Mouse (Mus musculus) layer of hippocampus, postnatal 10 days (tissue): ENCODE measurements around the gene Ftl1-ps1. TPM values are rescaled to one million over a fixed set of nuclear protein-coding genes. Genes with fewer than 3 reads are reported as not detected.

Source experiments
- DNase-seq, 2 experiments: peaks; one replicate each; pipeline ENCODE4 v3.0.0; 2021; ENCODE audit warnings: low spot score in 2 of 2
- long read RNA-seq: library from polyadenylated mRNA; stranded (forward); transcript quantifications from one replicate; pipeline ENCODE4 v2.0.0, GENCODE M21; 2023
- microRNA-seq, 2 experiments: library from miRNA; unstranded; fragments of <30 nt; microRNA quantifications; one replicate each; pipeline ENCODE4 v1.2.0; 2021
- total RNA-seq, 2 experiments: library from RNA; stranded (reverse); gene quantifications; 2 replicates each; pipeline ENCODE4 v1.2.3; 2021

Gene Ftl1-ps1
- total RNA-seq, result 100 to 1,000 TPM; 403 to 422 TPM
- long read RNA-seq, transcript Ftl1-ps1-202 (1 exons, 938 nt), result major isoform, 807 of 807 reads
- long read RNA-seq, partial matches to known transcripts, result 0 of 807 reads
- long read RNA-seq, other reads (novel, unspliced or antisense), result 0 of 807 reads

DNA sequence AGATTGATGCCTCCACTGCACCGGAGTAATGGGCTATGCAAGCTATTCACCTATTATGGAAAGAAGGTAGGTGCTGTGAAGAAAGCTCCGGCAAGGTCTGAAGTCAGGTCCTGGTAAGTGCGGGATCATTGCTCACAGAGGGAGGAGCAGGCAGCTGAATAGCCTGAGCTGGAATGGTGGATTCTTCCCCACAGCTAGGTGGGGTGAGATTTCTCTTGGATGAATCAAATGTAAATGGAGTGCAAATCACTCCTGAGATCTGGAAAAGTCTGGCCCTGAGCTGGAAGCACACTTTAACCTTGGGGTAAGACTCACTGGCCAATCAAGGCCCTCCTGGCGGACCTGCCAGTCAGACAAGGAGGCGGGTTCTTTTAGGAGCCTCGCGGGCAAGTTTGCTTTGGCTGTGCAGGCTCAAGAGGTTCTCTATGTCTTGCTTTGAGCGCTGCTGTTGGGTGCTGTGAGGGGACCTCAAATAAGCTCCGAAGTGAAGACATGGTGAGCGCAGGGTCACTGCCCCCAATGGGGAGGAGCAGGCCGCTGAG lies at the start of gene Ftl1-ps1:
Ftl1-ps1 (plus strand) TSS at position 397 of the 542 bp plus-strand sequence.
- no peak for DNase-seq

DNA sequence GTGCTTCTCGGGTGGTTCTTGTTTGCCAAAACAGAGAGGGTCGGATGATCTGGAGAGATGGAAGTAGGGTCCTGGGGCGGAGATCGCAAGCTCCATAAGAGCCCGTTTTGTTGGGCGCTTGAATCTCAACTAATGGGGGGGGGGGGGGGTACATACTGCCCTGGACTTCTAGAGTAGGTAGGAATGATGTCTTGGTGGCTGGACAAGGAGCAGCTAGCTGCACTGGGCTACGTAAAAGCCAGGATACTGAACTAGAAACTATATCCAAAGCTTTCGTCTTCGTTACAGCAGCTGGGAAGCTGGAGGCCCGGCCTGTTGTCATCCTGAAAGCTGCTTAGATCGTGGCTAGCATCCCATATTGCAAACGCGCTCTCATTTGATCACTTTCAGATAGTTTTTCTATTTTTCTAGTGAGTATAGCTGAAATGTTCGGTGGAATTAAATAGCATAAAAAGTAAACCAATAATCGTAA lies 49.0 kb upstream of the Ftl1-ps1 start:
- no peak for DNase-seq

DNA sequence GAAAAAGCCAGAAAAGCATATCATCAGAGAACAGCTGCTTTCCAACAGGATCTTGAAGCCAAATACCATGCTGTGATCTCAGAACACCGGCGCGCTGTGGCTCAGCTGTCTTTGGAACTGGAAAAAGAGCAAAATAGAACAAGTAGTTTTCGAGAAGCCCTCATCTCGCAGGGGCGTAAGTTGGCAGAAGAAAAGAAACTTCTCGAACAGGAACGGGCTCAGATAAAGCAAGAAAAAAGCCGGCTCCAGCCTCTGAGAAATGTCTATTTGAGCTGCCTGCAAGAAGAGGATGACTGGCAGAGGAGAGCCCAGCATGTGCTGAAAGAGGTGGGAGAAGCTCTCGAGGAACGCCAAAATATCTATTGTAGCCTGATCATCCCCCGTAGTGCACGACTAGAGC lies 43.0 kb upstream of the Ftl1-ps1 start:
- DNase-seq, result no peak

DNA sequence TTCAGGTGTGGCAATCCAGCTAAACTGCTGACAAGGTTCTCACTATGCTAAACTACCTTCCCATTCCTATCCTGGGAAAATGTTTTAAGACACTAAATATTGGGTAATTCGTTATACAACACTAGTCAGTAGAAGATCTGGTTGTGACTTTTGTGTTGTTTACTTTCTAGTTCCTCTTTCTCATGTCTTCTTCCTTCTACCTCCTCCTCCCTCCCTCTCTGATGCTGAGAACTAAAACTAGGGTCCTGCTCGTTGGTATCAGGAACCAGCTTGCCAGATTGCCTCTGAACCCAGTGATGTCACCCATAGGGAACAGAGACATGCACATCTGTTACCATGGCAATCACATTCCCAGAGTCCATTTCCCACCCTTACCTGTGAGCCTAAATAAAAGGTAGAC lies 37.3 kb upstream of the Ftl1-ps1 start:
- DNase-seq, result no peak

DNA sequence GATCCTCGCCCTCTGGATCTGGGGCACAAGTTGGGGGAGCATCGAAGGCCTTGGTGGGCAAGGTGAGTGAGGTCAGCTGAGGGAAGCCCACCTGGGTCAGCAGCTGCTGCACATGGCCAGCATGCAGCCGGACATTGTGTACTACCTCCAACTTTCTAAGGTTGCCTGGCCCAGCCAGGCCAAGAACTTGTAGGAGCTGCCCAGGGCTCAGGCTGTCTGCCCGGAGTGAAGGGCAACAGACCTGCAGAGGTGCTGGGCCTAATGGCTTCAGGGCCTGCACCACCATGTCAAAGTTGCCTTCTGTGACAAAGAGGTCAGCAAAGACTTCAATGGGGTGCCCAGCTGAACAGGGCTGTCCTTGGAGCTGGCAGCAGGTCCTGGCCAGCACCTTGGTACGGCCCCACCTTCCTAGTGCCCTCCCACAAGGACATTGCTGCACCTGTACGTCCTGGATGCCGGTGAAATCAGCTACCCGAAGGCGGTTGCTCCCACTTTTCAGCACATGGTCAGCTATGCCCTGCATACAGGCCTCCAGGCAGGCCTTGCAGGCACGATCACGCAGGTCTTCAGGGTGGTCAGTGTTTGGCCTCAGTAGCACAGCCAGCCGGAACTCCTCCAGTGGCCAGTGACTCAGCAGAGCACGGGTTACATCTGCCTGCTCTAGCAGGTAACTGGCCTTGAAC lies 36.2 kb upstream of the Ftl1-ps1 start:
- no peak for DNase-seq

DNA sequence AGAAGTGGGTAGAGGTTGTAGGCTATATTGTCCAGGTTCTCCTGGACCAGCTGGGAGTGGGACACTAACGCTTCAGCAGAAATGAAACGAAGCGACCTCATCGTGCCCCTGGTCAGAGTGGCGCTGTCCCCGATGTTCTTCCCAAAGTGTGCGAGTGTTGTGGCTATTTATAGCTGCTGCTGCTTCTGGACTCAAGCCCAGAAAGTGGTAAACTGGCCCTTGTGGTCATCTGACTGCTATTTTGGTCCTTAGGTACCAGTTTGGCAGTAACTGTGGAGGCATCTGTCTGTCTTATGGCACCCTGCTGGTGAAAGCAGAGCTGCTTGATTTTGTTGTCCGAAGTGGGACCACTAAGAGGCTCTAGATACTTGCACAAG lies 35.6 kb upstream of the Ftl1-ps1 start, which contains the start of gene Lrrc14b:
Lrrc14b (minus strand) TSS at position 147 of the 377 bp plus-strand sequence.
- DNase-seq, result no peak

DNA sequence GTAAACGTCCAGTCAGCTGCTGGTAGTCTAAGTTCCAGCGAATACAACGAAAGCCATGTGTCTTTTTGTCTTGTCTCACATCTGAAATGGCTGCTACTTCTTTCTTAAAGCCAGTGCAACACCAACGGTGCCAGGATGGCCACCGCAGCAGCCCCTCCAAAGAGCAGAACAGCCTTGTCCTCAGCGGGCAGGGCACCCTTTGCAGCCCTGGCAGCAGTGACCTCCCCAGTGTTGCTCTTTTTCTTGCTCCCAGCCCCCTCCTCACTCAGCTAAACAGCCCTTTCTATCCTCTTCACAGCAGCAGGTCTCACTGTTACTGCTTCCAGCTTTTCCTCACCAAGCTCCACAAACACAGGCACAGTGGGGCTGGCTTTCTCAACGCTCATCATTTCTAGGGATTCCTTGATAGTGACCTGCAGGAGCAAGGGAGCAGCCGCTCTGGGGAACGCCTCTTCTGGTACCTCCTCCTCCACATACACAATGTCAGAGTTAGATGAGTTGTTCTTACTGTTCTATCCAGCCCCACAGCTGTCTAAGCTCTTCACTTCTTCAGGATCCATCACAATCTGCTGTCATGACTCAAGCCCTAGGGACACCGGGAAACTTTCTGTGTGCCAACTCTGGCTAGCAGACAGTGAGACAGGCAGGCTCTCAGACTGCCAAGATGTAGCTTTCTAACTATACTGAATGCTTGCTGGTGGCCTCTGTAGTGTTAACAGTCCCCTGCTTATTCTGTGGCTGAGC lies 17.8 kb upstream of the Ftl1-ps1 start:
- peak in 1 of 2 experiments; percentile 22 for DNase-seq

DNA sequence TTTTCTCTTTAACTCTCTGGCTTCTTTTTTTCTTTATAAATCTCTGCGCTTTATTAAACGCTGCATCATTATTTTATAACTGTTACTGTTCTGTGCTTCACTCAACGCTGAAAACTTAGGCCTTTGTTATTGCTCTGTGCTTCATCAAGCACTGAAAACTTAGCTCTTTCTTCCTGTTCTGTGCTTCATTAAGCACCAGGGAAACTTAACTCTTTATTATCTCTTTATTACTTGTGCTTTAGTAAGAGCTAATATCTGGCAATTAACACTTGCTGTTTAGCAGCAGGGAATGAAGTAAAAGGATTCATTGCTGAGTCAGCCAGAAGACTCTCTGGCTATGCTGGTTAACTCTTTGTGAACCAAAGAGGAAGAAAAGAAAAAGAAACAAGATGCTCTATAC lies 17.2 kb upstream of the Ftl1-ps1 start:
- DNase-seq, result no peak

DNA sequence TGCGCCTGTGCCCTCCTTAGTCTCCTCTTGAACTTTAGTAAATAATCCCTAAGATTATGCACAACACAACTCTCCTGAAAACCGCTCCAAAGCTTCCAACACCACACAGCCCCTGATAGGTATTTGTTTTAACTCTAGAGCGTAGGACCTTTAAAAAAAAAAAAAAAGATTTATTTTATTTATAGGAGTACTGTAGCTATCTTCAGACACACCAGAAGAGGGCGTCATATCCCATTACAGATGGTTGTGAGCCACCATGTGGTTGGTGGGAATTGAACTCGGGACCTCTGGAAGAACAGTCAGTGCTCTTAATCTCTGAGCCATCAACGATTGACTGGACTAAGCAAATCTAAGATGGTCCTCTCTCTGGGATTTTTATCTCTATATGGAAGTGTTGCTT lies 9.8 kb upstream of the Ftl1-ps1 start:
- DNase-seq, result no peak

DNA sequence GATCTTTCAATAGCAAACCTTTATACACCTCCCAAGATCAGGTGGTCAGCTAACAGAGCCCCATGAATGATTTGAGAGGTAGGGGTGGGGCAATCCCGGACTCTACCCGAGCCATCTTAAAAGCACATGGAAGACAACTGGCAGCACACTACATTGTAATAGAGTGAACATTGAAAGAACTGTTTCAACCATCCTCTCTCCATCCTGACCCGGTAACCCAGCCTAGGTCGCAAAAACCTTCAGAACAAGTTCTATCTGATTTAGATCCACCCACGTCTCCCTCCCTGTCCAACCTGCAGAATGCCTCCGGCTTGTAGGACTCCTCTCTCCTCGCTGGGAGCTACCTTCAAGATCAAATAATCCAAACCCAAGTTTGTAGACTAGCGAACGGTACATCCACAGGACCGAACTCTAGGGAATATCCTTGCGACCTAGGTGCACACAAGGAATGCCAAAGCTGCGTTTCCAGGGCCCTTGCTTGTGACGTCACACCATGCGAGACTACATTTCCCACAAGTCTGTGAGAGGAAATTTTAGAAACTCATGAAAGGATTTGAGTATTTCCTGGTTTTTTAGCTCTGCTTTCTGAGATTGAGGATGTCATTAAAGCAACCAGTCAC lies 9.0 kb upstream of the Ftl1-ps1 start, which contains the start of gene Zfp72:
Zfp72 (minus strand) TSS at position 466 of the 620 bp plus-strand sequence.
- DNase-seq, result peak; percentile 73 to 76

DNA sequence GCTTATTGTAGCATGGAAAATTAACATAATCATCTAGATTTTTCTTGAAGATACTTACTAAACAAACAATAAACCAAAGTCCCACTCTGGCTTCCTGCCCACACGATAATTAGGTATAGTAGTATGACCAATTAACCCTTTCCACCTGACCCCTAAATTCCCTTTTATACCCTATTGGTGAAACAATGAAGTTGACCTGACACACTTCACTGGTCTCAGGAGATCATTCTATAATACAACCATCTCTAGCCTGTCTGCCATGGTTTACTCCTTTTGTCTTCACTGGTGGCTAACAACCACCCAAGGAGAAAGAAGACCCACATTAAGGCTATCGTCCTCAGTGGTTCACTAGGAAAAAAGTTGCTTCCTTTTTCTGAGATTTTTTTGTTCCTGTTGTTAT lies 8.3 kb upstream of the Ftl1-ps1 start:
- DNase-seq, result no peak

DNA sequence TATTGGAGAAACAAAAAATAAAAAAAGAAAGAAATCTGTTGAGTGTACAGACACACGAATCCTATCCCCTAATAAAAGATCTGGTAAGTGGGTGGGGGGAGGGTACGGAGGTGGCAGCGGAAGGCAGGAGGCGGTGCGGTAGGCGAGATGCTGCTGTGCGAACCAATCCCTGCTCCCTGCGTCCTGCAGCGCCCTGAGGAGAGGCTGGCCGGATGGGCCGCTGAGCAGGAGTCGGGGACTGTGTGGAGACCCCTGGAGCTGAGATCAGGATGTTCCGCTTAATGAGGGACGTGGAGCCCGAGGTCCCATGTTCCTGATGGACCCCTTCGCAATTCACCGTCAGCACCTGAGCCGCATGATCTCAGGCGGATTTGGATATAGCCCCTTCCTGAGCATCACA lies 40.4 kb downstream of the Ftl1-ps1 start:
- no peak for DNase-seq

Small RNA genes lying within 50 kb of the gene (microRNA-seq; reads per million reads assigned to microRNA genes)
- 0 reads per million in 2 experiments for gene Mir692-3

Other genes starting within 250 kb of the Ftl1-ps1 start
- 10 to 100 TPM; 75.1 to 85.6 TPM for gene Exoc3, start 191.0 kb upstream of the Ftl1-ps1 start, total RNA-seq
- gene Ahrr, start 107.4 kb upstream of the Ftl1-ps1 start, total RNA-seq, result 1 to 10 TPM; 1.6 TPM
- 10 to 100 TPM; 70.2 to 74.4 TPM for gene Pdcd6, start 82.1 kb upstream of the Ftl1-ps1 start, total RNA-seq
- gene Sdha, start 49.4 kb upstream of the Ftl1-ps1 start, total RNA-seq, result 100 to 1,000 TPM; 228 to 239 TPM
- gene Ccdc127, start 49.4 kb upstream of the Ftl1-ps1 start, total RNA-seq, result 10 to 100 TPM; 63.9 to 66.1 TPM
- not detected for gene Lrrc14b, start 35.7 kb upstream of the Ftl1-ps1 start, total RNA-seq
- gene Zfp72, start 8.9 kb upstream of the Ftl1-ps1 start, total RNA-seq, result 1 to 10 TPM; 4.1 to 5.2 TPM
- 1 to 10 TPM; 4.9 to 8.4 TPM for gene Zfp825, start 94.3 kb downstream of the Ftl1-ps1 start, total RNA-seq
- gene Erap1, start 239.9 kb downstream of the Ftl1-ps1 start, total RNA-seq, result 10 to 100 TPM in 1 of 2 experiments, 1 to 10 TPM in 1; 9.6 to 10.0 TPM